Mouse (Mus musculus) limb, embryonic 12.5 days (tissue): Measurements from ENCODE around the gene Phrf1. TPM values are rescaled to one million over a fixed set of nuclear protein-coding genes. Genes with fewer than 3 reads are reported as not detected.

Experiments used
- ATAC-seq: fragments of 200-750 bp; cut with Nextera tagmentation; 2 replicates; pipeline ENCODE4 v1.8.0; 2017; ENCODE audit warnings: low read depth, moderate TSS enrichment; ENCODE audit not compliant: insufficient number of reproducible peaks, insufficient read depth, low FRiP score, low TSS enrichment
- H3K27ac ChIP-seq: fragments of 300-500 bp; sonication (generic); 2 replicates; pipeline ENCODE4 v1.5.1; 2016; ENCODE audit warnings: mild to moderate bottlenecking, moderate library complexity
- H3K27me3 ChIP-seq: fragments of 300-500 bp; sonication (generic); 2 replicates; pipeline ENCODE4 v1.6.1; 2016; ENCODE audit warnings: mild to moderate bottlenecking, moderate library complexity
- H3K36me3 ChIP-seq: fragments of 300-500 bp; sonication (generic); 2 replicates; pipeline ENCODE4 v1.6.1; 2016; ENCODE audit warnings: mild to moderate bottlenecking, moderate library complexity
- H3K4me1 ChIP-seq: fragments of 300-500 bp; sonication (generic); replicated peaks from 2 replicates; pipeline ENCODE4 v1.6.1; 2016
- H3K4me2 ChIP-seq: fragments of 300-500 bp; sonication (generic); 2 replicates; pipeline ENCODE4 v1.6.1; 2016; ENCODE audit warnings: mild to moderate bottlenecking, moderate library complexity
- H3K4me3 ChIP-seq: fragments of 300-500 bp; sonication (generic); replicated peaks from 2 replicates; pipeline ENCODE4 v1.5.1; 2016; ENCODE audit warnings: mild to moderate bottlenecking
- H3K9ac ChIP-seq: fragments of 300-500 bp; sonication (generic); replicated peaks from 2 replicates; pipeline ENCODE4 v1.6.1; 2016; ENCODE audit warnings: mild to moderate bottlenecking, moderate library complexity
- H3K9me3 ChIP-seq: fragments of 300-500 bp; sonication (generic); 2 replicates; pipeline ENCODE4 v1.6.1; 2016; ENCODE audit warnings: mild to moderate bottlenecking, moderate library complexity
- WGBS: fragments of 180-500 bp; shearing (Covaris S2); methylation state at CpG from one replicate; pipeline ENCODE4 v1.1.7; 2016; 5-methylcytosine and 5-hydroxymethylcytosine counted together
- polyA plus RNA-seq: library from polyadenylated mRNA; unstranded; fragments of >200 nt; fragmentation: Nextera tagmentation; extraction: Ambion mirVana; gene quantifications from 2 replicates; pipeline ENCODE4 v1.2.1, GENCODE M21; 2016

The Phrf1 gene
- polyA plus RNA-seq, 1 experiment from 2014 or later, result 95.8 TPM

DNA sequence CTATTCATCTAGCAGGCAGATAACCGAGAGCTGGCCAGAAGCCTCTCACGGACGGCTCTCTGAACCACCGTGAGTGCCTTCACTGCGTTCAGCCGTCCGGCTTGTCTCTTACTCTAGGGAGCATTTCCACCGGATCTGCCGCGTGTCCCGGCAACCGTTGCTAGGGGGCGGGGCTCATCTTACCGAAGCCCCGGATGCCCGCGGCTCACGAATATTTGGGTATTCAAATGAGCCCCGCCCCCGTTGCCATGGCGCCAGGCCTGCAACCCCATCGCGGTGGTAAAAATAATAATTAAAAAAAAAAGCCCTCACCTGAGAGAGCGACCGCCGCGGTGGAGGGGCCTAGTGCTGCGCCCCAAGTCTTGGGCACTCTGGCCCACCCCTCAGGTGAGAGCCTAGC is 33.8 kb upstream of the Phrf1 start:
- Histone ChIP-seq H3K27ac (peak overlapping the region; percentile 85), H3K4me1 (peaks cover 20% of the 10 kb centered on the region), H3K4me2 (peak overlapping the region; percentile 97), H3K36me3 (peaks cover 46% of the 10 kb centered on the region), H3K9me3 (no peaks in the 10 kb centered on the region), H3K27me3 (no peaks in the 10 kb centered on the region), H3K9ac (peak overlapping the region; percentile 57), H3K4me3 (peak overlapping the region; percentile 92)
- WGBS, result under 1% methylated on average over 28 of the region's 28 CpGs
- 0 out of 2 replicates have a peak, but pooled peaks have one; percentile 9 for ATAC-seq

DNA sequence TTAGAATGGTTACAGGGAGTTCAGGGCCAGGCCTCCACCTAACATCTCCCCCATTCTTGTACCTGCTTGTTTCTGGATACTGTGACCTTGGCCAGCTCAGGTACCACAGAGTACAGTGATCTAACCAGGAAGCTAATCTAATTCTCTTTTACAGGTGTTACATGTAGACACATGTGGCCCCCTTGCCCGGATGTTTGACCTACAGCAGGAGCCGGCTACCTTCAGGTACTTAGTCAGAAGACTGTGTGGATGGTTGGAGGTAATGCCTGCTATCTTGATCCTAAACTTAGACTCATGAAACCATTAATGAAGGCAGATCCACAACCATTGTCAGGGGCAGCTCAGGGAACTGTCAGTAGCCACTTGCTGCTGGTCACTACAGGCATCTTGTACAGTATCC is 32.8 kb upstream of the Phrf1 start:
- Histone ChIP-seq H3K4me2 (peak overlapping the region; percentile 97), H3K4me1 (peaks cover 20% of the 10 kb centered on the region), H3K27me3 (no peaks in the 10 kb centered on the region), H3K9ac (no peak overlapping the region), H3K4me3 (peak overlapping the region; percentile 92; the same call in 1 of the 2 replicates), H3K9me3 (no peaks in the 10 kb centered on the region), H3K27ac (no peak overlapping the region), H3K36me3 (peaks cover 40% of the 10 kb centered on the region)
- 93% methylated on average over 2 of the region's 2 CpGs for WGBS
- no peak for ATAC-seq

DNA sequence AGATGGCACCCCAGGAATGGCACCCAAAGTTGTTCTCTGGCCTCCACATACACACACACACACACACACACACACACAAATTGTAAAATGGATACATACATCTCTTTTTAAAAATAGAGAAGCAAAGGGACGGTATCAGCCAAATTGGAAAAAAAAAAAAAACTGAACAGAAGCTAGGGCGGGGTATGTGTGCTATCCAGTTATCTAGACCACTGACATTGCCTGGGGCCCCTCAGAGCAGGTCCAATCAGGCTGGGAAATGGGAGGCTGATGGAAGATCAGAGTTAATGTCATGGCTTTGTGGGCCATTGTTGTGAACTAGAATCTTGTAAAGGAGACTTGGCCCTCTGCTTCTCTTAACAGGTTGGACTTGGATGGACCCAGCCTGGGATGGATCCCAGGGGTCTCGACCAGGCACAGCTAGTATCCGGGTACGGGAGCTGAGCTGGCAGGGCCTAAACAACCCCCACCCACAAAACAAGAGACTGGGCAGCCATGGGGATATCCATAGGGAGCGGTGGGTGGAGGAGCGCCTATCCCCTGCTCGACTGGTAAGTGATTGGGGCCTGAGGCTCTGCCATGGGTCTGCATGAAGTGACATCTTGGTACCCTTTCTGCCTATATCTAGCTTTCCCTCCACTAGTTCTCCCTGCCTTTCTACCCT is 31.8 kb upstream of the Phrf1 start:
- no peak overlapping the region for H3K27ac ChIP-seq
- 91% methylated on average over 8 of the region's 8 CpGs for WGBS
- peaks cover 30% of the 10 kb centered on the region for H3K36me3 ChIP-seq
- no peaks in the 10 kb centered on the region for H3K9me3 ChIP-seq
- no peak overlapping the region for H3K4me3 ChIP-seq
- H3K4me2 ChIP-seq, result no peak overlapping the region
- no peak overlapping the region for H3K9ac ChIP-seq
- peaks cover 20% of the 10 kb centered on the region for H3K4me1 ChIP-seq
- no peaks in the 10 kb centered on the region for H3K27me3 ChIP-seq
- no peak for ATAC-seq

DNA sequence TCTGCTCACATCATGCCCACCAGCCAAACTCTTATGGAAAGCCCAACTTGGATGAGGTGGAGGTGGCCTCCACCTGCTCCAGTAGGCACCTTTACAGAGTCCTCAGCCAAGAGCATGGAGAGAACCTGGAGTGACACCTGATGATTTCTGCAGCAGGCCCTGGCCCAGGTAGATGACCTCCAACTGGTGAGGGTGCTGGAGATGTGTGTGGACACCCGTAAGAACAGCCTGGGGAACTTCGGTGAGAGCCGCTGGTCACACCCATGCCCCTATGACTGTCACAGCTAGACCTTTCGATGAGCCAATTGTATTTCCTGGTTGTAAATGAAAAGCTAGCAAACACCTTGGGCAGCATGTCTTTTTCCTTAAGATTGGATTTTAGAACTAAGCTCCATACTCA is 30.5 kb upstream of the Phrf1 start:
- Histone ChIP-seq H3K4me3 (no peak overlapping the region), H3K4me1 (peaks cover 8% of the 10 kb centered on the region), H3K9me3 (no peaks in the 10 kb centered on the region), H3K9ac (no peak overlapping the region), H3K4me2 (no peak overlapping the region), H3K36me3 (peaks cover 24% of the 10 kb centered on the region; the same call in 1 of the 2 replicates), H3K27me3 (no peaks in the 10 kb centered on the region), H3K27ac (no peak overlapping the region)
- ATAC-seq, result no peak
- WGBS, result 91% methylated on average over 4 of the region's 4 CpGs

DNA sequence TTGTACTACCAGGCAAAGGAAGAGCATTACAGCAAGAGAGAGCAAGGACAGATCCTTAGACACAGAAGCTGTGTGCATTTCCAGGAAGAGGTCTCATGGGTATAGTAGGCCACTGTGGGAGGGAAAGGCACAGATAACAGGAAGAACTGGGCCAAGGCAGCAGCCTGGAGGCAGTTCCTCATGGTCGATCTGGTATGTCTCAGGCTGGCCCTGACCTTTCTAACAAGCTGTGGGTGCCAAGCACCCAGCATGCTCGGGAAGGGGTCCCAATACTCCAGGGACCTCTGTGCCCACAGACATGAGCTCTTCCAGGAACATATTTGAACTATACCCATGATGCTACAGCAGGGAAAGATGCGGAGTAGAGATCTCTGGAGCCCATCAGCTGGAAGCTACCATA is 24.0 kb upstream of the Phrf1 start:
- Histone ChIP-seq H3K4me3 (no peak overlapping the region), H3K27me3 (no peaks in the 10 kb centered on the region), H3K4me2 (no peak overlapping the region), H3K9ac (no peak overlapping the region), H3K9me3 (no peaks in the 10 kb centered on the region), H3K4me1 (no peaks in the 10 kb centered on the region), H3K27ac (no peak overlapping the region), H3K36me3 (peaks cover 11% of the 10 kb centered on the region; the same call in 1 of the 2 replicates)
- 67% methylated on average over 3 of the region's 3 CpGs for WGBS
- ATAC-seq, result no peak

DNA sequence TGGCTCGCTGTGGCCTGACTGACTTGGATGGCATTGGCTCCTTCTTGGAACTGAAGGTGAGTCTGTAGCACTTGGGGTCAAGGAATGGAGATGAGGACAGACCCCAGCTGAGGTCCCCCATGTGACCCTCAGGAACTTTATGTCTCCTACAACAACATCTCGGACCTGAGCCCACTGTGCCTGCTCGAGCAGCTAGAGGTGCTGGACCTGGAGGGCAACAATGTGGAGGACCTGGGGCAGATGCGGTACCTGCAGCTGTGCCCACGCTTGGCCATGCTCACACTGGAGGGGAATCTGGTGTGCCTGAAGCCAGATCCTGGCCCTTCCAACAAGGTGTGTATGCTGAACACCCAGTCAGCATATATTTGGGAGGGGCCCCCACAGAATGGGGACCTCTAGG is 23.1 kb upstream of the Phrf1 start:
- 86% methylated on average over 5 of the region's 5 CpGs for WGBS
- ATAC-seq, result no peak
- no peak overlapping the region for H3K9ac ChIP-seq

DNA sequence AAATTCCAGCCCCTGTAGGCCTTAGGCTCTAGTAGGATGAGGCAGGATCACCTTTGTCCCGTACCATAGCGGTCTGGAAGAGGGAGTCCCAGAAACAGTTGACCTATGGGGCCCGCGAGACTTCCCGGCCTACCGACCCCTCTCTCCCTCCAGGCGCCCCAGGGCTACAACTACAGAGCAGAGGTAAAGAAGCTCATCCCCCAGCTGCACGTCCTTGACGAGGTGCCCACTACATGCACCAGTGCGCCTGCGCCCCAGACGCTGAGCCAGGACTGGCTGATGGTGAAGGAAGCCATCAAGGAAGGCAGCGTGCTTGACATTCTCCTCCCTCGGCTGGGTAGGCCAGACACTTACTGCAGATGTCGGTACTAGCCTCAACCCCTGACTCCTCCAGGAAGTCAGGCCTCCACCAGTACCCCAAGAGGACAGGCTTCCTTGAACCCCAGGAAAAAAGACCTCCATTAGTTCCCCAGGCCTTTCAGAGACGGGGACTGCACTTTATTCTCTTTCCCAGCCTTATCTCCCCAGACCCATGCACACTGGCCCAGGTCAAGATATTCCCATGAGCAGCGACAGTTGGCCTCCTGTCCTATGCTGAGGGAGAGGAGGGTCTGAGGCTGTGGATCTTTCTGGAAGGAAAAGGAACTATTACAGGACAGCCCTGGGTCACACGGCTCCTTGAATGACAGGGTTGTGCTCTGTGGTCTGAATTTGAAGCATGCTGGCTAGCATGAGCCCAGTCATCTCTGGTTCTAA is 22.2 kb upstream of the Phrf1 start:
- no peaks in the 10 kb centered on the region for H3K27me3 ChIP-seq

More for the DNA sequence above, 23.1 kb upstream of the Phrf1 start:
- Histone ChIP-seq H3K4me2 (no peak overlapping the region), H3K9me3 (no peaks in the 10 kb centered on the region), H3K27me3 (no peaks in the 10 kb centered on the region), H3K27ac (no peak overlapping the region), H3K4me3 (no peak overlapping the region), H3K4me1 (no peaks in the 10 kb centered on the region), H3K36me3 (peaks cover 6% of the 10 kb centered on the region; the same call in 1 of the 2 replicates)

DNA sequence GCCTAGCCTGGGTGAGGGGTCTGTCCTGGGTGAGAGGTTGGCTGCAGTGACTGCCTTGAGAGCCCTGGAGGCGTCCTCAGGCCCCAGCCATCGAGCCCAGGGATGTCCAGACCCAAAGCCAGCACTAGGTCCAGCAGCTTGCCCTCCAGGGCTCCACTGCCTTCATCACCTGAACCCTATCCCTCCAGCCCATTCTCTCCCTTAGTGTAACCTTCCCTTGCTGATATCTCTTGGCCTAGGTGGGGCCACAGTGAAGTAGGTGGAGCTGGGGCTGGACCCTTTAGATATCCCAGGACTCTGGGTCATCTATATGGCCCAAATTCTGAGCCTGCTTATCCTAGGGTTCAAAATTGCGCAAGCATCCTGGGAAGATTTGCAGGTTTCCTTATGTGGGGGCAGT is 19.1 kb upstream of the Phrf1 start:
- H3K4me2 ChIP-seq, result no peak overlapping the region
- H3K27ac ChIP-seq, result no peak overlapping the region
- ATAC-seq, result no peak
- H3K36me3 ChIP-seq, result peaks cover 9% of the 10 kb centered on the region; the same call in 1 of the 2 replicates
- H3K9ac ChIP-seq, result no peak overlapping the region
- WGBS, result 86% methylated on average over 3 of the region's 3 CpGs
- no peaks in the 10 kb centered on the region for H3K27me3 ChIP-seq
- peaks cover 4% of the 10 kb centered on the region; the same call in 1 of the 2 replicates for H3K4me1 ChIP-seq
- H3K4me3 ChIP-seq, result no peak overlapping the region
- no peaks in the 10 kb centered on the region for H3K9me3 ChIP-seq

More for the DNA sequence above, 22.2 kb upstream of the Phrf1 start:
- no peak overlapping the region for H3K4me3 ChIP-seq
- no peak overlapping the region for H3K9ac ChIP-seq
- no peak overlapping the region for H3K27ac ChIP-seq
- 91% methylated on average over 18 of the region's 18 CpGs for WGBS
- H3K4me2 ChIP-seq, result no peak overlapping the region
- H3K36me3 ChIP-seq, result peaks cover 9% of the 10 kb centered on the region; the same call in 1 of the 2 replicates
- no peak for ATAC-seq
- H3K4me1 ChIP-seq, result no peaks in the 10 kb centered on the region
- no peaks in the 10 kb centered on the region for H3K9me3 ChIP-seq

DNA sequence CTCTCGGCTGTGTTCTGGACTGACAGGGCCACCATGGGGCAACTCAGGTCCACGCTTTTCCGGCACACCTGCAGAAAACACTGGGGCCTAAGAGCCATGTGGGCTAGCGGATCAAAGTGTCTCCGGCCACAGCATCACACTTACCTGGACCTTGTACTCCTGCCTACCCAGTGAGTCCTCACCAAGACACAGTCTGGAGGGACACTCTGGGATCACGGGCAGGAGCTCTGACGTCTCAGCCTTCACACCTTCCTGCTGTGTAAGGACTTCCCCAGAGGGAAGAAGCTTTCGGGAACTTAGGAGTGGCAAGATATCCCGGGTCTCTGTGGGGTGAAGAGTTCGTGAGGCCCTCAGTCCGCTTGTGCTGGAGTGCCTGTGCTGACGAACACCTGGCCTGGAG is 18.4 kb upstream of the Phrf1 start:
- no peak overlapping the region for H3K27ac ChIP-seq
- WGBS, result 75% methylated on average over 12 of the region's 12 CpGs

DNA sequence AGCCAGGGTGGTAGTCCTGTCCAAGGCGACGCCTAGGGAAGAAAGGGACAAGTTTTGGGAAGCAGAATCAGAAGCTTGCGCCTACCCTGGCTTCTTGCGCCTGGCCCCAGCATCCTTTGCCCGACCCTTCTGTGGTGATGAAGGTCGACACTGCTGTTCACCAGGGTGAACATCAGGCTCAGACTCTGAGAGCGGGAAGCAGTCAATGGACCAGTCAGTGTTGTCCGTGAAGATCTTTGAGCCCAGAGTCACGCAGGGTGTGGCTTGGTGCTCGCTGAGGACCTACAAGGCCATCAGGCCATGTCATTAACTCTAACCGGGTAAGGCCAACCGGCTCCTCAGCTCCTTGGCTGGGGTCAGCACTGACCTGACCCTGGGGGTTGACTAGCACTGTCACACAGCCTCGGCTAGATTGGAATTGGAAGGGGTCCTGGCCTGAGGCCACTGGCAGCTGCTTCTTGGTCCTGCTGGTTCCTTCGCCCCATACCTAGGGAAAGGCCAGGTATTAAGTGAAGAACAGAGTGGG is 17.9 kb upstream of the Phrf1 start:
- Histone ChIP-seq H3K36me3 (peaks cover 9% of the 10 kb centered on the region; the same call in 1 of the 2 replicates), H3K27ac (no peak overlapping the region), H3K27me3 (no peaks in the 10 kb centered on the region), H3K4me1 (peaks cover 11% of the 10 kb centered on the region; the same call in 1 of the 2 replicates), H3K9ac (no peak overlapping the region), H3K4me2 (no peak overlapping the region), H3K4me3 (no peak overlapping the region), H3K9me3 (no peaks in the 10 kb centered on the region)
- WGBS, result 85% methylated on average over 14 of the region's 14 CpGs
- ATAC-seq, result no peak

More for the DNA sequence above, 18.4 kb upstream of the Phrf1 start:
- H3K4me3 ChIP-seq, result no peak overlapping the region
- peaks cover 9% of the 10 kb centered on the region; the same call in 1 of the 2 replicates for H3K36me3 ChIP-seq
- no peak overlapping the region for H3K9ac ChIP-seq
- no peak for ATAC-seq
- H3K27me3 ChIP-seq, result no peaks in the 10 kb centered on the region
- H3K4me1 ChIP-seq, result peaks cover 10% of the 10 kb centered on the region; the same call in 1 of the 2 replicates
- H3K4me2 ChIP-seq, result no peak overlapping the region
- H3K9me3 ChIP-seq, result no peaks in the 10 kb centered on the region

DNA sequence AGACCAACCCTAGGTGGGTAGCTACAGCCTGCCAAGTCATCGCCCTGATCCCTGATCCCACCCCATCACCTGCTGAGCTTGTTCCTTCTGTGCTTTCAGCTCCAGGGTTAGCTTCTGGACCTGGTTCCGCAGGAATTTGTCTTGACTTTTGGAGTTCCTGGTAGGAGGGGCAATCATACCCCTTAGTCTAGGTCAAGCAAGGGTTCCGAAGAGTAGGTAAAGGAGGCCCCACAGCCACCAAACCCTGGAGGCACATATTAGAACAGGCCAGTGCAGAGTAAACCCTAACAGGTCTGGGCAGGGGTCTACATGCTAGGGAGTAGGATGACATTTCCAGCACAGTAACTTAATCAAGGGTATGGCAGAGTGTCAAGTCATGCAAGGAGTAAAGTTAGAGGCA is 15.5 kb upstream of the Phrf1 start:
- WGBS, result 78% methylated on average over 3 of the region's 3 CpGs
- Histone ChIP-seq H3K4me3 (no peak overlapping the region), H3K4me2 (no peak overlapping the region), H3K9ac (no peak overlapping the region), H3K4me1 (peaks cover 27% of the 10 kb centered on the region), H3K9me3 (no peaks in the 10 kb centered on the region), H3K27me3 (no peaks in the 10 kb centered on the region), H3K27ac (no peak overlapping the region), H3K36me3 (peaks cover 13% of the 10 kb centered on the region)
- ATAC-seq, result no peak
